Mouse (Mus musculus) embryo, embryonic 11.5 days (tissue): ENCODE data around the gene Strbp.
"Not testable (repeated sequence)": the region's sequence is repeated elsewhere in the genome, so short reads cannot be mapped to it uniquely, and the experiment has no call there.

ENCODE experiments used
- DNase-seq: peaks from one replicate; pipeline ENCODE4 v3.0.0-alpha.2; 2012; ENCODE audit warnings: low read depth, low spot score

Strbp gene

DNA sequence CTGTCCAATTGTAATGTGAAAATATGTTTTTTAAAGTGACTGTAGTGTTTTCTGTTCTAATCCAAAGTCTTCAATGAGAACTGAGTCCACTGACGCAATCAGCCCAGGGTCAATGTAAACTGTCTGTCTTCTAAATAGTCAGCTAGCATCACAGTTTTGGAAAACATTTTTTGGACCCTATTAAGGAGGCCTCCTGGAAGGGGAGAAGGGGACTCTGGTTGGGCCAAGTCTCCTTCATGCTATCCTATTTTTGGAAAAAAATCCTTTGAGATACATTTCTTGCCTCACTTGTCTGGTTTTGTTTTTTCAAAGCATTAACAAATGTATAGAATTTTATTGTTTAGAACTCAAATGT is 184.4 kb downstream of the Strbp start:
- no peak for DNase-seq

DNA sequence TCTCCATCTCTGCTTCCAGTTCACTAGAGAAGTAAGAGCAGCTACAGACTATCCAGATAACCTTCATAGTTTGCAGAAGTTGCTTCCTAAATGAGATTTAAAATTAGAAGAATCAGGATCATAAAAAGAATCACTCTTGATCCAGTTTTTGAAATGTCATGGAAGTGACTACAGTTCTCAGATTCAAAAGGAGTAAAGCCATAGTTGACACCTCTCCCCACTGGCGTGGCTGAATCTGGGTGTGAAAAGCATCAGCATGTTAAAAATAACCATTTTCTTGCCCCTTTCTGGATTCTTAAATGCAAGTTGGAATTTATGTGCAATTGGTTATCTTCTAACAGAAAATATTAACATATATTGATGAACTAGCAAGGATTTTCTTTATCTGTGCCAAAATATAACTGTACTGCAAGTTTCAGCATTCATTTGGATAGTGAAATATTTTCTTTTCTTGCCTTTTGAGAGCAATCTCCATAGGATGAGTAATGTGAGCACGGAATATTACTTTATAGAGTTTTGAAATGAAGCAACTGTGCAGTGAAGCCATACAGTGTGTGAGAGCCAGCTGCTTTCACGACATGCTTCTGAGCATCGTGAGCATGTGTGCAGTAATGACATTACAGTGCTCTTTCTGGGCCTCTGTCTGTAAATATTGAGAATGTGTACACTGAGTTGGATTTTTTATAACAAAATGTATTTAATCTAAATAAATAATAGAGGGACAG is 184.9 kb downstream of the Strbp start:
- DNase-seq = no peak

GRCm38 (mm10) chr2:37516922-37517462 is 186.7 kb downstream of the Strbp start:
- DNase-seq = no peak

- DNase-seq = peak; percentile 7
Observed at GRCm38 (mm10) chr2:37516030-37516710, 187.5 kb downstream of the Strbp start, which contains the start of gene Gpr21. Gene Gpr21 (plus strand): TSS chr2:37516332.

DNA sequence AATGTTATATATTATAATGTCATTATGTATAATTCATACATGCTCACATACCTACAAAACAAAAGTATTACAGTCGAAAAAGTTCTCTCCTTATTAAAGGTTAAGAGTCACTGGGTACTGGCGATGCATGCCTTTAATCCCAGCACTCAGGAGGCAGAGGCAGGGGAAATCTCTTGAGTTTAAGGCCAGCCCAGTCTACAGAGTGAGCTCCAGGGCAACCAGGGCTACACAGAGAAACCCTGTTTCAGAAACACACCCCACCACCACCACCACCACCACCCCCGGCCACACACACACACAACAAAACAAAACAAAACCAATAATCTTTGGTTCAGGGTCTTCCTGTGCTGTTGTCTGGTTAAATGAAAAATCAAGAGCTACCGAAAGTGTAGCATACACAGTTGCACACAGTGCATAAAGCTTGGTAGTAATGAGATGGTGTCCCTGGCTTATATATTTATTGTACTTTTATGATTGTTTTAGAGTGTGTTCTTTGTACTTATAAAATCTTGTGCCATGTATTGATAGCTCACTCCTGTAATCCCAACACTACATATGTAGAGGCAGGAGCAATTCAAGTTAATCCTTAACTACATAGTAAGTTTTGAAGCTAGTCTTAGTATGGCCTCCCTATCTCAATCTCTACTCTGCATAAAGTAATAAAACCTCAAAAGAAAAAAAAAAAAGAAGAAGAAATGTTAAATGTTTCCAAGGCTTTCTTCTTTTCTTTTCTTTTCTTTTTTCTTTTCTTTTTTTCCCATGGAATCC is 192.3 kb downstream of the Strbp start:
- no peak for DNase-seq

GRCm38 (mm10) chr2:37505856-37506255 is 197.8 kb downstream of the Strbp start:
- not testable (repeated sequence) for DNase-seq

DNA sequence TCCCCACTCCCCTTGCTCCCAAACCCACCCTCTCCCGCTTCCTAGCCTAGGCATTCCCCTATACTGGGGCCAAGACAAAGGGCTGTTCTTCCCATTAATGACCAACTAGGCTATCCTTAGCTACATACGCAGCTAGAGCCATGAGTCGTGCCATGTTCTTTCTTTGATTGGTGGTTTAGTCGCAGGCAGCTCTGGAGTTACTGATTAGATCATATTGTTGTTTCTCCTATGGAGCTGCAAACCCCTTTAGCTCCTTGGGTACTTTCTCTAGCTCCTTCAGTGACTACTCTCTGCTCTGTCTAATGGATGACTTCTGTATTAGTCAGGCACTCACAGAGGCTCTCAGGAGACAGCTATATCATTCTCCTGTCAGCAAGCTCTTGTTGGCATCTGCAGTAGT is 206.3 kb downstream of the Strbp start:
- no peak for DNase-seq

GRCm38 (mm10) chr2:37488956-37489355 is 214.7 kb downstream of the Strbp start:
- DNase-seq = no peak

GRCm38 (mm10) chr2:37486408-37486807 is 217.3 kb downstream of the Strbp start:
- DNase-seq = no peak

- peak; percentile 37 for DNase-seq
Observed at GRCm38 (mm10) chr2:37485370-37485769, 218.3 kb downstream of the Strbp start.

GRCm38 (mm10) chr2:37484165-37484564 is 219.5 kb downstream of the Strbp start:
- DNase-seq = no peak

DNA sequence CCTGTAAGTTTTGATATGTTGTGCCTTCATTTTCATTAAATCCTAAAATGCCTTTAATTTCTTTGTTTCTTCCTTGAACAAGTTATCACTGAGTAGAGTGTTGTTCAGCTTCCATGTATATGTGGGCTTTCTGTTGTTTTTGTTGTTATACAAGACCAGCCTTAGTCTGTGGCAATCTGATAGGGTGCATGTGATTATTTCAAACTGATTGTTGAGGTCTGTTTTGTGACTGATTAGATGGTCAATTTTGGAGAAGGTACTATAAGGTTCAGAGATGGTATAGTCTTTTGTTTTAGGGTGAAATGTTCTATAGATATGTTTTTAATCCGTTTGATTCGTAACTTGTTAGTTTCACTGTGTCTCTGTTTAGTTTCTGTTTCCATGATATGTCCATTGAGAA is 223.6 kb downstream of the Strbp start:
- no peak for DNase-seq

DNA sequence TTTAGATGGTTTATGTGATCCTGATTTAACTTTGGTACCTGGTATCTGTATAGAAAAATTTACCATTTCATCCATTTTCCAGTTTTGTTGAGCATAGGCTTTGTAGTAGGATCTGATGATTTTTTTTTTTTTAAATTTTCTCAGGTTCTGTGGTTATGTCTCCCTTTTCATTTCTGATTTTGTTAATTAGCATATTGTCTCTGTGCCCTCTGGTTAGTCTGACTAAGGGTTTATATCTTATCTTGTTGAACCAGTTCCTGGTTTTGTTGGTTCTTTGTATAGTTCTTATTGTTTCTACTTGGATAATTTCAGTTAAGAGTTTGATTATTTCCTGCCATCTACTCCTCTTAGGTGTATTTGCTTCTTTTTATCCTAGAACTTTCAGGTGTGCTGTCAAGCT is 224.1 kb downstream of the Strbp start:
- no peak for DNase-seq

DNA sequence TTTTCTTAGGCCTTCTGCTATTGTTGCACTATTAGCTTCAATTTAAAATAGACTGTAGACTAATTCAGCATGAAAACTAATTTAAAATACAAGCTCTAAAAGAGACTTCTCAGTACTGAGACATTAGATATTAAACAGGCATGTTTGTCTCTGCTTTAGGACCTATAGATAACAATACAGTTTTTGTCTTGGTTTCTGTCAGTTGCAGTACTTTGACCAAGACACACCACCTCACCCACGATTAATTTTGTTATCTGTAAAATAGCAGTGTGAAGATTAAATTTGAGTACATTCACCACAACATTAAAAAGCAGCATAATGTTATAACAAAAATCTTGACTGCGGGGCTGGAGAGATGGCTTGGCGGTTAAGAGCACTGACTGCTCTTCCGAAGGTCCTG is 237.4 kb downstream of the Strbp start:
- no peak for DNase-seq

DNA sequence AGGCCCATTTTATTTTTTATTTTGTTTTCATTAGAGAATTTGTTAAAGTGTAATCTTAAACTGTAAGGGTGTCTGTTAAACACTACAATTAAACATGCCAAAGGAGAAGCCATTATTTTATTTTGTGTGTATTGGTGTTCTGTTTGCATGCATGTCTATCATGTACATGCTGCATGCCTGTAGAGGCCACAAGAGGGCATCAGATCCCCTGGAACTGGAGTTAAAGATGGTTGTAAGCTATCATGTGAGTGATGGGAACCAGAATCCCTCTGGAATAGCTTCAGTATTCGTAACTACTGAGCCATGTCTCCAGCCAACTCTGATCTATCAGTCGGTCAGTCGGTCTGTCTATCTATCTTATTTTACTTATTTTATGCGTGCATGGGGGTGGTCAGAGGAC is 243.0 kb downstream of the Strbp start:
- DNase-seq = no peak

DNA sequence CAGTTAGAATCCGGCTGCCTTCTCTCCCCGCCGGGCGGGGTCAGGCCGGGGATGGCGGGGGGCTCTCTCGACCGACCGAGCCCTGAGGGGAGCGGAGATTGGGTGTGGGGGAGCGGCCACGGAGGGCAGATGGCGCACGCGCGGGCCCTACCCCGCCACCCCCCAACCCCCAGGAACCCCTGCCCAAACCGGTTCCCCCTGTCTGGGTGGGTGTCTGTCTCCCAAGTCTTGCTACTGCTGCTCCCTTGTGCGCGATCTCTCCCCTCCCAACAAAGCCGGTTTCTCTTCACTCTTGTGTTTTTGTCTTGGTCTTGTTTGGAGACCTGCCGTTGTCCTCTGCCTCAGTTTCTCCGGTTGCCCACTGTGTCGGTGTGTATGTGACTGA is 251.3 kb downstream of the Strbp start:
- DNase-seq = no peak

GRCm38 (mm10) chr2:37451667-37452375 is 251.8 kb downstream of the Strbp start:
- peak; percentile 95 for DNase-seq

DNA sequence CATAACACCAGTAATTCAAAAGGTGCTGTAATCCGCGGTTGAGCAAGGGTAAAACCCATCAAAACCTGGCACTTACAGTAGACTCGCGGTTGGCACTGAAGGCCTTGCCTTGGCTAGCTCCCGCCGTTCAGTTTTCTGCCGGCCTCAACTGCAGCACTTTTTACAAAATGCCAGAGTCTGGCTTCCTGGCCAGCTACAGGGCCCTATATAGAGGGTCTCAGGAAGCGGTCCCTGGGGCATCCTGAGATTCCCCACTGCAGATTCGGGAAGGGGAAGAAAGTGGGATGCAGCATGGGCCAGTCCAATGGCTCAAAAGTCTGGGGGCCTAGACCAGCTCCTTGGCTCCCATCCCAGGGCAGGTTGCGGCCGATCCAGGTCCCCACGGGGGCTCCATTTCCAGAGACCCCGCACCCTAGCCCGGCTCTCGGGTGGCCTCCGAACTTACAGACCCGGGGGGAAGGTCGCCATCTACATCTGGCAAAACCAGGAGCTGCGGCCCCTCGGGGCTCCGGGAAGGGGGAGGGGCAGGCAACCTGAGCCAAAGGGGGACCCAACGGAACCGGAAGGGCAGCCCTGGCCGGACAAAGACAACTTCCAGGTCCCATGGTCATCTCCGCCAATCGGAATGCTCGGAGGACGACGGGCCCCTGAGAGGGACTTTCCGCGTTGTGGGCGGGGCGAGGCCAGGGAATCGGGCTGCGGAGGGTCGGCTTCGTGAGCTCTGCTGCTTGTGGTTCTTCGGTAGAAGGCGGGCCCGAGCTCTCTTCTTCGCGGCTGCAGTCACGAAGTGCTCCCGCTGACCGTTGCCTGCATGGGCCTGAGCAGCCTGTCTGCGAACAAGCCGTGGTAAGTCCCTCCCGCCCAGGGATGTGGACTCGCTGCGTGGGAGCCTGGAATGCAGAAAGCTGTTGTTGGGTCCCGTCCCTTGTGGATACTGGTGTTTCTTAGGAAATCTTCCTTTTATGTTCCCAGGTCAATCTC is 260.8 kb downstream of the Strbp start, which contains the start of the genes Zbtb26, Zbtb6 and Rabgap1:
Zbtb26 (minus strand) TSS at position 525 of the 981 bp plus-strand sequence.
Zbtb6 (minus strand) TSS at position 561 of the 981 bp plus-strand sequence.
Rabgap1 (plus strand) TSS at position 669 of the 981 bp plus-strand sequence.
- peak; percentile 93 for DNase-seq
